In genomic region chr14:72141136-72141535, GRCm38 (mm10) we compare ENCODE assay signal across 16 mouse cellular contexts.
"Had no signal": no experiment of that assay in that cellular context is flagged by ENCODE, and none has a peak within 500 bp of the region (broad histone marks: within the 10 kb centered on the region; RNA-seq: fewer than 3 reads in every experiment).

No protein-coding gene starts in this region.

- H3K4me2 ChIP-seq: liver, embryonic 13.5 days; midbrain, embryonic 12.5 days; neural tube, embryonic 12.5 days; neural tube, embryonic 15.5 days; stomach, embryonic 15.5 days had no signal

- H3K27me3 ChIP-seq: liver, embryonic 13.5 days; midbrain, embryonic 12.5 days; neural tube, embryonic 12.5 days; neural tube, embryonic 15.5 days; stomach, embryonic 15.5 days had no signal

- H3K36me3 ChIP-seq: liver, embryonic 13.5 days; midbrain, embryonic 12.5 days; neural tube, embryonic 12.5 days; neural tube, embryonic 15.5 days; stomach, embryonic 15.5 days had no signal

- DNase-seq: kidney, adult 18-20 months; kidney, adult 9 months; kidney, postnatal 14 days; kidney, postnatal 4 days; liver, embryonic 13.5 days; lung, adult 2 months; lung, postnatal 14 days; lung, postnatal 4 days; right cerebral cortex, adult 18-20 months; right cerebral cortex, postnatal 14 days; right cerebral cortex, postnatal 4 days; thymus, postnatal 25 days had no signal

- H3K4me3 ChIP-seq: liver, embryonic 13.5 days; midbrain, embryonic 12.5 days; neural tube, embryonic 12.5 days; neural tube, embryonic 15.5 days; stomach, embryonic 15.5 days had no signal

- H3K27ac ChIP-seq: liver, embryonic 13.5 days; midbrain, embryonic 12.5 days; neural tube, embryonic 12.5 days; neural tube, embryonic 15.5 days; stomach, embryonic 15.5 days had no signal

- H3K4me1 ChIP-seq: liver, embryonic 13.5 days; stomach, embryonic 15.5 days had no signal

- H3K9me3 ChIP-seq: liver, embryonic 13.5 days; midbrain, embryonic 12.5 days; neural tube, embryonic 12.5 days; neural tube, embryonic 15.5 days; stomach, embryonic 15.5 days had no signal

- H3K9ac ChIP-seq: liver, embryonic 13.5 days; midbrain, embryonic 12.5 days; neural tube, embryonic 12.5 days; neural tube, embryonic 15.5 days; stomach, embryonic 15.5 days had no signal
